Comparison of ENCODE assay signal across 22 mouse cellular contexts in the genomic region with DNA sequence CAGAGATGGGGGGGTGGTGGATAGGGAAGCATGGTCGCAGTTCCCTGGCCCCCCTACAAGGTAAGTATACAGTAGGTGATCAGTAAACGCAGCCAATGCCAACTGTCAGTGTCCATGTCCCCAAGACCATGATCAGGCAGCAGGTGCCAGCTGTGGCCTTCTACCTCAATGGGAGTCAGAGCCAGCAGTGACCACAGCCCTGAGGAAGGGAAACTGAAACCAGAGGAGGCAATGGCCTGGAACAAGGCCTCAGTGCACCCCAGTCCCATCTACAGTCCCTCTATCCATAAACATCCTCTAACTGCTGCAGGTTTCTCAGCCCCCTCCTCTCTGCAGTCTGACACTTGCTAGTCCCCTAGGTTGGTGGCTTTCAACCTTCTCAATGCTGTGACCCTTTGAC. TPM values are rescaled to one million over a fixed set of nuclear protein-coding genes. Genes with fewer than 3 reads are reported as not detected.
A peak's percentile ranks its signal among the peaks of the same experiment; 100 is the strongest.
DNase-seq lines count a peak whose midpoint lies in the region; ATAC-seq and TF ChIP-seq lines count a peak whose summit lies in the region.
"Had no signal": no experiment of that assay in that cellular context is flagged by ENCODE, and none has a peak within 500 bp of the region (broad histone marks: within the 10 kb centered on the region; RNA-seq: fewer than 3 reads in every experiment).

No protein-coding gene starts in this region.

- H3K4me3 ChIP-seq in liver, postnatal 0 days (ENCODE audit: low read depth, low read length) = no peak overlapping the region
- H3K4me3 ChIP-seq in liver, embryonic 12.5 days = no peak overlapping the region
- H3K4me3 ChIP-seq: embryonic facial prominence, embryonic 15.5 days; forebrain, embryonic 15.5 days; heart, embryonic 13.5 days; hindbrain, embryonic 15.5 days had no signal

- no peaks in the 10 kb centered on the region for H3K36me3 ChIP-seq in liver, postnatal 0 days (replicated peaks; ENCODE audit: insufficient read depth, low read length)
- no peaks in the 10 kb centered on the region for H3K36me3 ChIP-seq in liver, embryonic 12.5 days
- H3K36me3 ChIP-seq: embryonic facial prominence, embryonic 15.5 days; forebrain, embryonic 15.5 days; heart, embryonic 13.5 days; hindbrain, embryonic 15.5 days had no signal

- no peaks in the 10 kb centered on the region for H3K27me3 ChIP-seq in liver, postnatal 0 days (ENCODE audit: insufficient read depth, low read length)
- H3K27me3 ChIP-seq in liver, embryonic 12.5 days (replicated peaks) = peaks cover 28% of the 10 kb centered on the region
- H3K27me3 ChIP-seq: forebrain, embryonic 15.5 days; hindbrain, embryonic 15.5 days had no signal

- no peak overlapping the region for H3K27ac ChIP-seq in liver, postnatal 0 days (ENCODE audit: low read depth)
- no peak overlapping the region for H3K27ac ChIP-seq in liver, embryonic 12.5 days
- H3K27ac ChIP-seq: embryonic facial prominence, embryonic 15.5 days; forebrain, embryonic 15.5 days; heart, embryonic 13.5 days; hindbrain, embryonic 15.5 days had no signal

- H3K4me1 ChIP-seq in liver, postnatal 0 days (ENCODE audit: insufficient read depth) = no peaks in the 10 kb centered on the region
- H3K4me1 ChIP-seq in liver, embryonic 12.5 days = no peaks in the 10 kb centered on the region
- H3K4me1 ChIP-seq: embryonic facial prominence, embryonic 15.5 days had no signal

- H3K9ac ChIP-seq in liver, postnatal 0 days (replicated peaks) = no peak overlapping the region
- H3K9ac ChIP-seq in liver, embryonic 12.5 days = no peak overlapping the region
- H3K9ac ChIP-seq: embryonic facial prominence, embryonic 15.5 days; forebrain, embryonic 15.5 days; heart, embryonic 13.5 days; hindbrain, embryonic 15.5 days had no signal

- H3K9me3 ChIP-seq in liver, postnatal 0 days (ENCODE audit: low read length) = no peaks in the 10 kb centered on the region
- H3K9me3 ChIP-seq in liver, embryonic 12.5 days (replicated peaks) = no peaks in the 10 kb centered on the region
- H3K9me3 ChIP-seq: embryonic facial prominence, embryonic 15.5 days; forebrain, embryonic 15.5 days; heart, embryonic 13.5 days; hindbrain, embryonic 15.5 days had no signal

- TF ChIP-seq EP300 in liver, postnatal 0 days (IDR thresholded peaks at IDR 0.05; ENCODE audit: low read depth) = no peak

- H3K4me2 ChIP-seq in liver, postnatal 0 days (ENCODE audit: low read depth, low read length) = no peak overlapping the region
- no peak overlapping the region for H3K4me2 ChIP-seq in liver, embryonic 12.5 days
- H3K4me2 ChIP-seq: embryonic facial prominence, embryonic 15.5 days; forebrain, embryonic 15.5 days; heart, embryonic 13.5 days; hindbrain, embryonic 15.5 days had no signal

- 71% methylated on average over 2 of the region's 2 CpGs for WGBS in liver, postnatal 0 days (ENCODE audit: insufficient replicate concordance)
- 57% methylated on average over 2 of the region's 2 CpGs for WGBS in liver, embryonic 12.5 days (ENCODE audit: insufficient replicate concordance)

- peak; percentile 41 for DNase-seq in liver, postnatal 0 days
- DNase-seq in B cell, adult 2 months = peak; percentile 39 to 47
- no peak for DNase-seq in gastrocnemius, postnatal 14 days
- DNase-seq in gastrocnemius, postnatal 4 days (ENCODE audit: low spot score in 2 of 2) = no peak
- DNase-seq: adrenal gland, postnatal 25 days; cerebellum, adult 18-20 months; cerebellum, postnatal 10 days; embryo, embryonic 11 days; gastrocnemius, postnatal 10 days; heart, adult 11 months; heart, postnatal 36 days had no signal

- ATAC-seq in liver, postnatal 0 days = peak; percentile 33; the same call in 1 of the 2 replicates
- ATAC-seq in liver, embryonic 12.5 days = no peak
- ATAC-seq in megakaryocyte, adult 5-6 weeks (ENCODE audit: poor library complexity, severe bottlenecking) = peak; percentile 24; the same call in 1 of the 2 replicates
- no peak for ATAC-seq in erythroblast, adult 5-6 weeks (replicated peaks; ENCODE audit: low FRiP score, poor library complexity, severe bottlenecking)
- ATAC-seq: activated CD4-positive, CD25-positive, alpha-beta regulatory T cell, adult 4 months; forebrain, embryonic 15.5 days; Patski had no signal

- intact Hi-C loops in gastrocnemius, postnatal 14 days (cut with DNase I; ENCODE audit: low total_unique reads) = no loop called here

- no peak for TF ChIP-seq CTCF in liver, postnatal 0 days (IDR thresholded peaks at IDR 0.05; ENCODE audit: low read depth)

RNA-seq across cellular contexts. Expression of a gene that starts 27.9 kb away (rescaled TPM):
- polyA plus RNA-seq in liver, postnatal 0 days (2015; fragmentation: Nextera tagmentation; extraction: Ambion mirVana) = not detected in 2 replicates
- polyA plus RNA-seq in liver, embryonic 12.5 days (2016; fragmentation: Nextera tagmentation; extraction: Ambion mirVana) = not detected in 2 replicates
- 0.02 TPM in 1 of 2 replicates, not detected in the other for total RNA-seq in megakaryocyte, adult 5-6 weeks (2015)
- not detected in 2 replicates for total RNA-seq in megakaryocyte, adult 5-6 weeks (2017)
- not detected in 2 replicates for total RNA-seq in erythroblast, adult 5-6 weeks (2015; ENCODE audit: low replicate concordance)
- total RNA-seq in erythroblast, adult 5-6 weeks (2017; ENCODE audit: low replicate concordance) = 0.09 TPM in 1 of 2 replicates, not detected in the other
- total RNA-seq in gastrocnemius, postnatal 14 days (2021) = under 1 TPM; 0.07 to 0.62 TPM
- under 1 TPM; 0.27 to 0.70 TPM for total RNA-seq in gastrocnemius, postnatal 4 days (2021)
- polyA plus RNA-seq: activated CD4-positive, CD25-positive, alpha-beta regulatory T cell, adult 4 months; C2C12; embryonic facial prominence, embryonic 11.5 days had no signal

Comparison
In these comparisons a context has a peak if more than half of its experiments do, and no peak if none do; other contexts are left out.
1. ATAC-seq: peak in liver, postnatal 0 days (single experiment) and megakaryocyte, adult 5-6 weeks (single experiment); none in liver, embryonic 12.5 days (single experiment) and erythroblast, adult 5-6 weeks (single experiment).
2. DNase-seq: peak in liver, postnatal 0 days (single experiment) and B cell, adult 2 months (2 of 2); none in gastrocnemius, postnatal 14 days (single experiment) and gastrocnemius, postnatal 4 days (0 of 2).